Mouse (Mus musculus) cerebellum, postnatal 10 days (tissue): ENCODE results near the gene Dnajb13.

Experiments used
- DNase-seq, 2 experiments: peaks; one replicate each; pipeline ENCODE4 v3.0.0; 2021; ENCODE audit warnings: mixed read lengths in 2 of 2

Gene Dnajb13

DNA sequence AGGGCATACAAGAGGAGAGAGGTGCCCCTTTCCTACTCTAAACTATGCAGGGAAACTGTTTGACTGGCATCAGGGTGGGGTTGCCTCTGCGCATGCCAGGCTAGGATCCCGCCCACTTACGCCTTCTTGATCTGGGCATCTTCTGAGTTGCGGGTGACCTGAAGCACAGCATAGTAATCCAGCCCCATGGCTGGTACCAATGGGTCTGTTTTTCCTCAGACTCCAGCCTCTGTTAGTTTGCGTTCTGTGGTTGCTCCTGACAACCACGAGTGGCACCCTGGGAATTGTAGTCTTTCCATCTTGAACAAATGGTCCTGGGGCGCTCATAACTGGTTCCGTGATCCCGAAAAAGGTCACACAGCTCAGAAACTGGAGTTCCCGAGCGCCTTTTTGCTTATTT lies at the start of gene Dnajb13:
Dnajb13 (minus strand) TSS at position 388 of the 400 bp plus-strand sequence.
- DNase-seq: no peak

DNA sequence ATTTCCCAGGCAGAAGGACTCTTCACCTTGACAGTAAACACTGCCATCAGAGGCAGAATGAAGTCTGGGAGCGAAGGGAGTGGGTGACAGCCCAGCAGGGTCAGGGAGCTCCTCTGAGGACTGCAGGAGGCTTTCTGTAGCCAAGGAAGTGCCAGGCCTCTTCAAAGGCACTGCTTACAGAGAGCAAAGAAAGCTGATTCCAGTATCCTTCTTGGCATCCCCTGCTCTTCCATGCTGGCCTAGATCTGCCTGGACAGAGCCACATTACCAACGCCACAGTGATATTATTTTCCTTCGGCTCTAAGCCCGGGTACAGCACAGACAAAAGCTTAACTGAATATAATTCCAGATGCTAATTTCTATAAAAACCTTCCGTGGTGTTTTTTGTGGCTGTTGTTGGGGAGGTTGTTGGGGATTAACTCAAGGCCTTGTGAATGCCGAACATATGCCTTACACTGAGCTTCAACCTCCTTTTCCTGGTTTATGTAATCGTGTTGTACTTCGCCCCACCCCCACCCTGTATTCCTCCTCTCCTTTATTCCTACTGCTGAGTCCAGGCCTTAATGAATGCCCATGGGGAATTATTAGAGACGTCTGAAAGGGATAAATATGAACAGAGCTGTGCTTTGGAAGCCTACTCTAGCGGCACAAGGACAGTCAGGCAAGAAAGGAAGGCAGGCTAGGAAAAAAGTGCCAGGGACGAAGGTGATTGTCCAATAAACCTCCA lies 47.3 kb upstream of the Dnajb13 start:
- peak in 1 of 2 experiments; percentile 11 for DNase-seq

DNA sequence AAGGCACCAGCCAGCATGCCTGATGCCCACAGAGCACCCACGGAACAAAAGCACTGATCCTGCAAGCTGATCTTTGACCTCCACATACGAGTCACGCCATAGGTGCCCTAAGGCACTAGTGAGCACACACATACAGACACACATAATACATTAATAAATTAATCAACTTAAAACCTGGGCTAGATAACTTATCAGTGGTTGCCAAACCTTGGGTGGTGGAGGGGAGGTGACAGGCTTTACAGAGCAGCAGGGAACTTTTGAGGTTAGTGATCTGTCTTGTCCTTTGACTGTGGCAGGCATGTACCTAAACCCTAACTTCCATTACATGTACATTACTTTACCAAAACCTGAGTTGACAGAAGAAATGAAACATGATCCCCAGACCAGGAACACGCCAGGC lies 44.6 kb upstream of the Dnajb13 start:
- DNase-seq: no peak

DNA sequence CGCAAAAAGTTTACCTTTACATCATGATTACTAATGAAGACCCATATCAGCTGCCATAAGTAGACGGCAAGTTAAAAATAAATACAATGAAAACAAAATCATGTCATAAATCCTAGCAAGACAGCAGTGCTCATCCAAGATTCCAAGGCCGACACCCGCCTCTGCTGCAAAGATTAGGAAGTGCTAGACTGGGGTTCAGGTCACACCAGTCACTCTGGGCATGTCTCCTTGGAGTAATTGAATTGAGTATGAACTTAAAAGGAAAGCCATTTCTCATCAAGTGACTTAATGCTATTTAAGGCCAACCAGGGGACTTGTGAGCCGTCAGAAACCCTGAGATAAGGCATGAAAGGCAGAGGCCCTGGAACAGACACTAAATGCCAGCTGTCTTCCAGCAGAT lies 42.5 kb upstream of the Dnajb13 start:
- DNase-seq: no peak

DNA sequence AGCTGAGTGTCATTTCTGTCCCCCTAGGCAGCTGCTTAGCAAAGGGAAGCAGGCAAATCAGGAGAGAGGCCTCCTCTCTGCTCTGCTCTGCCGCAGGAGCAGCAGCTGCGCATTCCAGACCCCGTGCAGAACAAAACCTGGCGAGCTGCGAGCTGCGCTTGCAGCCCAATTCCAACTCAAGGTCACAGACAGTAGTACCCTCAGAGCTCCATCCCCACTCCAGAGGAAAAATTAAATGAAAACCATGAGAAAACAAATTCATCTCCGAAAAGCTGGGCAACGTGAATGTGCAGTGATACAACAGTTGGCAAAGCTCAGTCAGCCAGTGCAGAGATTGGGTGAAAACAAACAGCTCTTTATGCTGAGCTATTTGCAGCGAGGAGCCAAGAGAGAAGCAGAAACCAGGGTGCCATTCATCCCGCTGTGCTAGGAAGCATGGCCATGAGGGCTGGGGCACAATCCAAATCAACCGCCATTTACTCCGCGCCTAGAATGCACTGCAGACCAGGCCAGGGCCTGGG lies 40.7 kb upstream of the Dnajb13 start:
- DNase-seq: peak; percentile 51 to 61

DNA sequence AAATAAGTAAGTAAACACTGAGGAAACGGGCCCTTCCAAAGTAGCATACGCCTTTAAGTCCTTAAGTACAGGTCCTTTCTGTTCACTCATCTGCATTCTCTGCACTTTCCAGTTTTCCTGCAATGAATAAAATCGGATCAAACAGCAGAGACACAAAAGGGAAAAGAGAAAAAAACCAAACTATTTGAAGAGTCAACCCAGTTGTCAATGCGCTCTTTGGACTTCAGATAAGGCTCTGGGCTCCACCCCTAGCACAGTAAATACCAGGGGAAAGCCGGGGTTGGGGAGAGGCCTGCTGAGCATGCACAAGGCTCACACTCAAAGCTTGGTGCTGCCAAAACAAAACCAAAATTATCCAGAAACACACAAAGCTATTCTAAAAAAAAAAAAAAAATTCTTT lies 40.2 kb upstream of the Dnajb13 start:
- peak in 1 of 2 experiments; percentile 12 for DNase-seq

DNA sequence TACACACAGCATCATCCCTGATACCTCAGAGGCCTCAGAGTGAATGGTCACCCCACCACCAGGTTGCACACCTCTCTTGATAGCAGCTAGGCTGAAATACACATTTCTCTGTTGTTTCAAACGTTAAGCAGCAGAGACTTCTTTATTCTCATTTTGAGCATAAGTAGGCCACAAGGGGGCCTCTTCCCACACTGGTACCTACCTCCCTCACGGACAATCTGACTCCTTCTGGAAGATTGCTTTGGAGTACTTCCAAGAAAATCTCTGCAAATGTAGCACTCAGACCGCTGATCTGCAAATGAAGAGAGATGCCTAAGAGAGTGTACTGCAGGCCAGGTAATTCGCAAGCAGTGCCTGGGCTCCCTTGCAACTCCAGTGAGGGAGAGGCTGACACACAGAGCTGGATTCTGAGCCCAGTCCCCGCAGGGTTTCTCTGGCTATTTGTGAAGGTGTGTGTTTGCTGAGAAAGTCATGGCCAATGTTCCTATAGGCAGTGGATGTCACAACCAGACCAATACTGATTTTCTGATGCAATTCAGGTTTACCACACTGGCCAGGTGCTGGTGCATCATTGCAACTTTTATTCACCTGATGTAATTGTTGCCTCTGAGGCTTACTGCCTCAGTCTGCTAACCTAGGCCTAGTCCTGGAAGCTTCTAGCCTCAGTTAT lies 35.7 kb upstream of the Dnajb13 start:
- DNase-seq: peak; percentile 40 to 52

DNA sequence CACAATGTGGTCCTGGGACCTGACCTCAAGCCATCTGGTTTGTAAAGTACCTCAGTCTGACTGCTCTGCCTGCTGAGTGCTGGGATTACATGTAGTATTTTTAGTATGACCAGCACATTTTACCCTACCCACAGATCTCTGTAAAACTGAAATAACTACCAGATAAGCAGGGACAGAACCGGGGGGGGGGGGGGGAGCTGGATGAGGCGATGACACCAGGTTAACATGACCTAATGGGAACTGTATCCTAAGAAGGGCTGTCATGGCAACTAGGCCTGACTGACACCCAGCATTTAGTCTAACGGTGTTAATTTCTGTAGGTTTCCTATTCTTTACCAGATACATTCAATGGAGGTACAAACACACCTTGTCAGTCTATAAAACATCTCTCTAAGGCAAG lies 35.0 kb upstream of the Dnajb13 start:
- DNase-seq: no peak

DNA sequence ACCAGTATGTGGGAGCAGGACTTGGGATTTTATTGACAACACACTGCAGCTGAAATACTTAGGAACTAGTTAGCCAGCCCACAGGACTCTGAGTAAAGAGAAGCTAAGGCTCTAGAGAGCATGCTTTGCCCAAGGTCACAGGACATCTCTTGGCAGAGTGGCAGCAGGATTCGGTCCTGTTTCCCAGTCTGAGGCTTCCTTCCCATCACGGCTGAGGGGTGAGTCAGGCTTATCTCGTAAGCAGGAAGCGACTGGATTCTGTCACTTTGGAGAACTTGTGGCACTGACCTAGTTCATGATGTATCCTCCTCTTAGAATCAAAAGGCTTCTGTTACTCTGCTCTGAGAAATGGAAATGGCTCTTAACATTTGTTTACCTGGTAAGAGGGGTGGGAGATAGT lies 32.9 kb upstream of the Dnajb13 start:
- DNase-seq: no peak

DNA sequence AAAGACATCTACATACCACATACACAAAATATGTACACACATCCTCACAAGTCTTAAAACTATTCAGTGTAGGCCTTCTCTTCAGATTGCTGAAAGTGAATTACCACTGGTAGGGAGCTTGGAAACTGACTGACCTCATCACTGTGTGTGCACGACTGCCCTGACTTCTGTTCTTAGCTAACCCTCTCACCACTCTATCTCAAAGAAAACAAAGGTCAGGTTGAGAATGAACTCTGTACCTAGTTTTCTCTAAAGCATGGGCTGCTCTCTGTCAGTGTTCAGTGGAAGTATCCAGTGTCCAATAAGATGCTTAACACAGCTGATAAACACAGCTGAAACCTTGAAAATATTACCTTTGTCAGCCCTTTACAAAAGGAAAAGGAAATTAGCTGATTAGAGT lies 29.7 kb upstream of the Dnajb13 start:
- no peak for DNase-seq

DNA sequence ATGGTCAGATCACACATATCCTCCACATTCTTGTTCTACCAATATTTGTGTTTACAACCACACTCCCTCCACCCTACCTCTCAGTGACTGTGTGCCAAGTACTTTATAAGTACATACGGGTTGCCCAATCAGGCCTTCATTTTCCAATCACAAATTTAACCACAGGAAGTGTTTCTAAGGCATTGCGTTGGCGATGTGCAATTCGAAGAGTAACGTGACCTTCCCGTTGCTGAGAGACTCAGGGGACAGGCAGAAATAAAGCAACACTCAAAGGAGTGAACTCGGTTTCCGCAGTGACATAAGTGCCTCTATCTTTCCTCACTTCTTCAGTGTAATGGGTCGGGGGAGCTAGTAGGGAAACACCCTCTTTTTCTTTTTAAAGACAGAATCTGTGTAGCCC lies 24.8 kb upstream of the Dnajb13 start:
- no peak for DNase-seq

DNA sequence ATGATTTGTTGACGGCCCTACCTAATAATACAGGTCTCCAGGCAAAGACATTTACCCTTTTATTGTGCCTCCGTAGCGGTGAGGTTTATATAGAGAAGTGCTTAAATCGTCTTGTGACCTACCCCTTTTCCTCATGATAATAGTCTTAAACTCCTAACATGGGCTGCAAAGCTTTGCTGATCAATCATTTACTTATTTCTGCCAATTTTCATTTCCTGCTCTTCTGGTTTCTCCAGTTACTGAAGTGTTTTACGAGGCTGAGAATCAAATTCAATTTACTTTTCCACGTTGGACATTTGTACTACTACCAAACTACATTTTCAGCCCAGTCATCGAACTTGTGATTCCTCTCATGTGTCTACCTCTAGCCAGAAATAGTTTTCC lies 22.8 kb upstream of the Dnajb13 start:
- no peak for DNase-seq

DNA sequence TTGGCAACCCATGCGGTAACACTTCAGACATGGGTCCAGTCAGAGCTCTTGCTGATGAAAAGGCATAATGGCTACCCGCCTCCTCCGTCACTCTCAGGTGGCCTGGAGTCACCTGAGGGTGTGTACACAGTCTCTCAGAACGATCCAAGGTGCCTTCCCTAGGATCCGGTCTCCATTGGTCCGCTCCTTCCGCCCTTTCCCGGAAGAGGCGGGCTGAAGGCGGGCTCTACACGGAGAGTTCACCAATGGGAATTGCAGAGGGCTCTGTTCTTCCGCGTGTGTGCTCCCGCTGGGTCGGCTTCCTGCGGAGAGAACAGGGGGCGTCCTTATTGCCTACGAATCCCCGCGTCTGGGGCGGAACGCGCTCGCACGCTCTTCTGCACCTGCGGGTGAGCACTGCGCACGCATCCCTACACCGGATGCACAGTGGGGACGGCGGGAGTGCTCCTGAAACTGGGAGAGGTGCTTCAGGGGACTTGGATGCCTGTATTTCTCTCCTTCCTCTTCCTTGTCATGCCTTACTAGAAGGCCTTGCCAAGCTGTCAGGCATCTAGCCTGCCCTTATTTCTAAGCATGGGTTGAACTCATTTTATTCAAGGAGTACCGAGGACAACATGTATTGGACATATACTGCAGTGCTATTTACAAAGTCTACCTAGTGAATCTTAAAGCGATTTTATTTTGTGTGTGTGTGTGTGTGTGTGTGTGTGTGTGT lies 22.2 kb upstream of the Dnajb13 start, which contains the start of gene Coa4:
Coa4 (plus strand) TSS at position 268 of the 715 bp plus-strand sequence.
- DNase-seq: peak; percentile 95 to 96

DNA sequence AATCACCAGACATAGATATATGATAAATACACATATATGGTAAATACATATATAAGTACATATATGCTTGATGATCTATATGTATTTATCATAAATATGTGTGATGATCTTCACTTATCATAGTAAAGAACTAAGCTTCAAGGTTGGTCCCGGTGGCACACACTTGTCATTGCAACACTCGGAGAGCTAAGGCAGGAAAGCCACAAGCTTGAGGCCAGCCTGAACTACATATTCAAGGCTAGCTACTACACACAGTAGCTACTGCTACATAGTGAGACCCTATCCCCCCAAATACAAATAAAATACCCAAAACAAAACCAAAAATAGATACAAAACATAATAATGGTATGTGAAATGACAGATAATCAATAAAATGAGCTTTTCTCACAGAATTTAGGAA lies 21.1 kb upstream of the Dnajb13 start:
- no peak for DNase-seq

DNA sequence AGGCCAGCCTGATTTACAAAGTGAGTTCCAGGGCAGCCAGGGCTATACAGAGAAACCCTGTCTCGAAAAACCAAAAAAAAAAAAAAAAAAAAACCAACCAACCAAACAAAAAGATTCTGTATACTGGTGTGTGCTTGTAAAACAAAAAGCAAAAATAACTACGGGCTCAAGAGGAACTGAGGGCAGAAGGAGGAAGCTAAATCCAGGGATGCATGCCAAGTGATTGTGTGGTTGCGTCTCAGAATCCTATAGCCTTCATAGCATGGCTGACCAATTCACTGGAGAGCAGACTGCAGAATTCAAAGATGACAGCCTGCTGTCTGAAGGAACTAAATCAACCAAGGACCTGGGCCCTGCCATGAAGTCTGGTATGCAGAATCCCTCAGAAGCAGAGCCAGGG lies 19.5 kb upstream of the Dnajb13 start:
- DNase-seq: no peak

DNA sequence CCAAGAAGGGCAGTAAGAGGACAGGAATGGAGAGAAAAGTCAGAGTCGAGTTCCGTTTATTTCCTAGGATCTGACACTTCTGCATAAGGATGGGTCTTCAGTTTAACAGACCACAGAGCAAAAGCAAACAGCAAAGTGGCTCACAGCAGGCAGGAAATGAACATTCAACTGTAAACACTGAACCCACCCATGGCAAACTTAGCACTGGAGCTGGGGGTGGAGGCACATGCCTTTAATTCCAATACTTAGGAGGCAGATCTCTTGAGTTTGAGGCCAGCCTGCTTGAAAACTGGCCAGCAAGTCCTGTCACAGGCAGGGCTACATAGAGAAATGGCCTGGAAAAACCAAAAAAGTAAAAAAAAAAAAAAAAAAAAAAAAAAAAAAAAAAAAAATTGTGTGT lies 18.7 kb upstream of the Dnajb13 start:
- DNase-seq: no peak

DNA sequence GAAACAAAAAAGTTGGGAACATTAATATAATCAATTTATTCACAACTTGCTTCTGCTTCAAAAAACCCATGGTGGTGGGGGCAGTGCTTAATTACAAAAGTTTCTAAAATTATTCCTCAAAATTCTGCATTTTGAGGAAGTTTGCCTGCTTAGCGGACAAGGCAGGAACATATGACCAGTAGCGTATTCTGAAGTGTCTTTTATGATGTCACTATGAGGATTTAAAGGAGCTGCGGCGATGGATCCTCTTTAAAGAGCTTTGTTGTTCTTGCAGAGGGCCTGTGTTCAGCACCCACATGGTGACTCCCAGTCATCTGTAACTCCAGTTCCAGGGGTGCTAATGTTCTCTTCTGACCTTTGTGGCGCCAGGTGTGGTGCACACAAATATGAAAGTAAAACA lies 16.0 kb upstream of the Dnajb13 start:
- no peak for DNase-seq

DNA sequence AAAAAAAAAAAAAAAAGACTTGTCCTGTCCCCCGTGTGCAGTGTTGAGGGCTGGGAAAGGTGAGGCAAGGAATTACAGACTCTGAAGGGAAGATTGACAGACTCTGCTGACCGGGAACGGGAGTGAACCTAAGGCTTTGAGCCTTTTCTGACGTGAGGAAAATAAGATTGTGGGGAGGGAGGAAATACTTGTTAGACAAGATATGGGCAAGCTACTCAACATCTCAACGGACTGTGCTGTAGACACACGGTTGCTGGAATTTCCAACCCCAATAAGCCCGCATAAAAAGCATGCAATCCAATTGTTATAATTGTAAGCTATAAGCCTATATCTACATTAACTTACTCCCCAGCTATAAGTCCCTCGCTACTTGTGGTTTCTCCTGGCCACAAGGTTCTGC lies 9.9 kb upstream of the Dnajb13 start:
- no peak for DNase-seq

DNA sequence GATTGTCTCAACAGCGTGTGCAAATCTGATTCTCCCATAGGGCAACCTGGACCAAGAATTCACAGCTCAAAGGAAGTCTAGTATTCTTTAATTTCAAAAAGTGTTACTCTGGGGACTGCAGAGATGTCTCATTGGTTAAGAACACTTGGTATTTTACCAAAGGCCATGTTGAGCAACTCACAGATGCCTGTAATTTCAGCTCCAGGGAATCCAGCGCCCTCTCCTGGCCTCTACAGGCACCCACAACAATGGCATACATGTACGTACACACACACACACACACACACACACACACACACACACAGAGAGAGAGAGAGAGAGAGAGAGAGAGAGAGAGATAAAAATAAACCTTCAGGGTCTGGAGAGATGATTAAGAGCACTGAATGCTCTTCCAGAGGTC lies 7.5 kb upstream of the Dnajb13 start:
- DNase-seq: no peak

DNA sequence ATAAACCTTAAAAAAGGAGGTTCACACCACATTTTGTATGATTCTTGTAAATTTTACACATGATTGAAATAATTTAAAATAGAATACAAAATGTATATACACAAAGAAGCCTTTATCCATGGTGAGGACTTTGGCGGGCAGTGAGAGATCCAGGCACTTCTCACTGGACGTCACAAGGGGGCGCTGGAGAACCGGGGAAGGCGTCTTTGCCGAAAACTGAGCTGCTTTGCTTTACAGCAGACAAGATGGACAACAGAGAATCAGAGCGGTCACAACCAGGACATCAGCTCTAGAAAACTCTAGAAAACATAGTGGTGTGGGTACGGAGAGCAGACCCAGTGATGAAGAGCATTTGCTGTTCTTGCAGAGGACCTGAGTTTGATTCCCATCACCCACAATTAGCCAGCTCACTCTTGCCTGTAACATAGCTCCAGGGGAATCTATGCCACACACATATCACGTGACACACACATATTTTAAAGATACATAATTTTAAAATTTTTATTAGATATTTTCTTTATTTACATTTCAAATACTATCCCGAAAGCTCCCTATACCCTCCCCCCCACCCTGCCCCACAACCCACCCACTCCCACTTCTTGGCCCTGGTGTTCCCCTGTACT lies 6.0 kb upstream of the Dnajb13 start:
- peak; percentile 92 to 94 for DNase-seq

DNA sequence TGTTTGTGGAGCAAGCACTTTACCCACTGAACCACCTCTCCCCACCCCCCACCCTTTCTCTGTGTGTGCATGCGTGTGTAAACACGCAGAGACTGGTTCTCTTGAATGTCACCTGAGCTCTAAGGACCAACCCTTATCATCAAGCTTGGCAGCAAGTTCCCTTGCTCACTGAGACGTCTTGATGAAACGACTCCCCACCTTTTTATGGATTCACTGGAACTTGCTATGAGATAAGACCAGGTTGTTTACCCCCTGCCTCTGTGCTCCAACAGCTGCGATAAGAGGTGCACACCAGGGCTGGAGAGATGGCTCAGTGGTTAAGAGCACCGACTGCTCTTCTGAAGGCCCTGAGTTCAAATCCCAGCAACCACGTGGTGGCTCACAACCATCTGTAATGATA lies 5.4 kb upstream of the Dnajb13 start:
- DNase-seq: no peak

DNA sequence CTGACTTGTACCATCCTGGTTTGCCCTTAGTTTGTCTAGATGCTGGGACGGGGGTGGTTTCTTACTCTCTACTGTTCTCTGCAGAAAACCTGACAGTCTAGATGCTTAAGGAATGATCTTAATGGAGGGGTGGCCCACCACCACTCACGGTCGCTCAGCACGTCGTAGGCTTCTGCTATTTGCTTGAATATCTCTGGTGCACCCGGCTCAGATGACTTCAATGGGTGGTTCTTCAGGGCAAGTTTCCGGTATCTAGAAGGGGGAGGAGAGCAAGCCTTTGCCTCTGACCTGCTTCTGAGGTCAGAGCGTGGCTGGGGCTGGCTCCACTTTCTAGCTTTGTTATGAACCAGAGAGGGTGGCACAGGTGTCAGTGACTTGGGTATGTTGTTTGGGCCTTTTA lies 3.2 kb downstream of the Dnajb13 start:
- DNase-seq: no peak

DNA sequence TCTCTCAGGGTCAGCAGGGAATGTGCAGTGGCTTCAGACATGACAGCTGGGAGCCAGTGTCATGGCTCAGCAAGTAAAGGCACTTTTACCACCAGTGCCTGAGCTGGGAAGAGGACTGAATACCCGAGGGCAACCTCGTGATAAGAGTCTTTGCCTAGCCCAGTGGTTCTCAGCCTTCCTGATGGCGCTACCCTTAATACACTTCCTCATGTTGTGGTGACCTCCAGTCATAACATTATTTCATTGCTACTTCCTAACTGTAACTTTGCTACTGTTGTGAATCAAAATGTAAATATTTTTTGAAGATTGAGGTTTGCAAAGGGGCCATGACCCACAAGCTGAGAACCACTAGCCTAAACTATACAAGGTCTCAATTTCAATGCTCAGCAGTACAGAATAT lies 6.1 kb downstream of the Dnajb13 start:
- no peak for DNase-seq
